Mouse (Mus musculus) liver, postnatal 0 days (tissue): ENCODE results near the gene Alpl.

ENCODE experiments used
- CTCF ChIP-seq: sonication (generic); IDR thresholded peaks from 2 replicates; pipeline ENCODE4 v1.5.1; 2016; ENCODE audit warnings: antibody characterized with exemption, low read depth
- EP300 ChIP-seq: IDR thresholded peaks from 2 replicates; pipeline ENCODE4 v1.6.1; 2016; ENCODE audit warnings: antibody characterized with exemption, low read depth, mild to moderate bottlenecking

DNA sequence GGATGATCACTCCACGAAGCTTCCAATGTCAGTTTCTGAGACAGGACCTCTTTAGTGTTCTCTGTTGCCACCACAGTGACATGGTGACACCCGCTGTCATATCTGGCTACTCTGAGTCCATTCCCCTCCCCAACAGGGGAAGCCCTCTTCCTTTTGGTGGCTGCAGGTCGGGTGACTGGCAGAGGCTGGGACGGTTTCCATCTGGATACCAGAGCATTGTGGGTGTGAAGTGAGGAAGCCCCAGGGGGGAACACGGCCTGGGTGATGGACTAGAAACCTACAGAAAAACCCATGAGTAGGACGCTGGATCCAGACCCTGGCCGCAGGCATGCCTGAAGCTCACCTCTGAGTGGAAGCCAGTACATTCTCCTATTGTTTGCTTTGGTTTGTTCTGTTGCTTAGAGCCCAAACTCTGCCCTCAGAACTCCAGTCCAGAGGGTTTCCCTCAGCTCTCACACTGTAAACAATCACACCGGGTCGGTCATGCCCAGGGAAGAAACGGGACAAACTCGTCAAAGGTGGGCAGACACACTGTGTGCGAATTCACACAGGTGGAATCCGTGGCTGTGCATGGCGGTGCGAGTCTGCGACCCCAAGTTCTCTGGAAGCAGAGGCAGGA, 23.6 kb downstream of the Alpl start:
- TF ChIP-seq CTCF (no peak), EP300 (no peak)
